Mouse (Mus musculus) thymus, postnatal 36 days (tissue): ENCODE measurements around the gene Abca2.

ENCODE experiments used
- DNase-seq, 2 experiments: peaks; one replicate each; pipeline ENCODE4 v3.0.0; 2022; ENCODE audit warnings: mixed read lengths in 2 of 2

Gene Abca2

DNA sequence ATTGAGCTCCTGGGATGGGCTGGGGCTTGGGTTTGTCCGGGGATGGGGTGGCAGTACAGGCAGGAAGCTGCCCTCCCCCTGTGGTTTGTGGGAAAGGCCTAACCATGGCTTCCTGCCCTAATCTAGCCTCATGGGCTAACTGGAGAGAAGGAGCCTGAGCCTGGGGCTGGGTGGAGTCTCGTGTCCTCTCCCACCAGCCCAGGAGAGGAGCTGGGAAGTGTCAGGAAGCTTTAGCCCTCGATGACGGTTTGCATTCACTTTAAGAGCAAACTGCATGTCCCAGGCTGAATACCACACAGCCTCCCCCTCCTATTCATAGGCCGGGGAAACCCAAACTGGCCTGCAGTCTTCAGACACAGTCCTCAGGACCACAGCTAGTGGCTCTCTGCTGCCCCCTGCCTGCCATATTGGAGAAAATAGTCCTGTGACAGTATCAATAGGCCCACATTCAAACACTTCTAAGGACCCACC is 1.7 kb upstream of the Abca2 start:
- peak; percentile 59 to 63 for DNase-seq

GRCm38 (mm10) chr2:25427256-25427655 is 1.2 kb upstream of the Abca2 start:
- peak in 1 of 2 experiments; percentile 6 for DNase-seq

DNA sequence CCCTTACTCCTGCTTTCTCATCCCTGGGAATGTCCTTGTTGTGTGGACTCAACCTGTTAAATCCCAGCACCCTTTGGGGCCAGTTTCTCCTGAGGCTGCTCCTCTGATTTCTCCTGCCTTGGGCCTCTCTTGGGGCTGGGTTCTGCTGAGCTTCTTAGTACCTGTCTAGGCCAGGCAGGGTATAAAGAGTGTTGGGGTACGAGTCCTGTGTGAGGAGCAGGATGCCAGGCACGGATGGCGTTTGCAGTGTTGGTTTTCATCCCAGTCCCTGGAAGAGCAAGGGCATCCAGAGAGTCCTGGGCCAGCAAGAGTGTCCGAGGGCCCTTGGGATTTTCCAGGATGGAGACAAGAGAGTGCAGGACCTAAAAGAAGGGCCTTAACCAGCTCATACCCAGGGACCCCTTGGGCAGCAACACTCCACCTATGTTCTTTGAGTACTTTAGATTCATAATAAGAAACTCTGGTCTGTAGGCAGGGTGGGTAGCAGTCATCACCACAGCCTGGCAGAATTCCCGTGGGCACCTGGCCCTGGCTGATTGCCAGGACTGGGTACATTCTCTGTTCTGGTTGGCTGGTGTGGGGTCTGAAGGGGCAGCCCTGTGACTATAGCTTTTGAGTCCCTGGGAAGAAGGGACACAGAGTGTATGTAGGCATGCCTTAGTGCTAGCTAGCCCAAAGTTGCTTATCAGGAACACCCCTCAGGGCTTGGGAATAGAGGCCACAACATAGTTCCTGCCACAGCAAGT is 1.1 kb downstream of the Abca2 start:
- DNase-seq = peak in 1 of 2 experiments; percentile 11

GRCm38 (mm10) chr2:25430395-25431233 is 2.1 kb downstream of the Abca2 start:
- DNase-seq = peak; percentile 1 to 5

GRCm38 (mm10) chr2:25431308-25431855 is 2.9 kb downstream of the Abca2 start:
- DNase-seq = peak in 1 of 2 experiments; percentile 1

DNA sequence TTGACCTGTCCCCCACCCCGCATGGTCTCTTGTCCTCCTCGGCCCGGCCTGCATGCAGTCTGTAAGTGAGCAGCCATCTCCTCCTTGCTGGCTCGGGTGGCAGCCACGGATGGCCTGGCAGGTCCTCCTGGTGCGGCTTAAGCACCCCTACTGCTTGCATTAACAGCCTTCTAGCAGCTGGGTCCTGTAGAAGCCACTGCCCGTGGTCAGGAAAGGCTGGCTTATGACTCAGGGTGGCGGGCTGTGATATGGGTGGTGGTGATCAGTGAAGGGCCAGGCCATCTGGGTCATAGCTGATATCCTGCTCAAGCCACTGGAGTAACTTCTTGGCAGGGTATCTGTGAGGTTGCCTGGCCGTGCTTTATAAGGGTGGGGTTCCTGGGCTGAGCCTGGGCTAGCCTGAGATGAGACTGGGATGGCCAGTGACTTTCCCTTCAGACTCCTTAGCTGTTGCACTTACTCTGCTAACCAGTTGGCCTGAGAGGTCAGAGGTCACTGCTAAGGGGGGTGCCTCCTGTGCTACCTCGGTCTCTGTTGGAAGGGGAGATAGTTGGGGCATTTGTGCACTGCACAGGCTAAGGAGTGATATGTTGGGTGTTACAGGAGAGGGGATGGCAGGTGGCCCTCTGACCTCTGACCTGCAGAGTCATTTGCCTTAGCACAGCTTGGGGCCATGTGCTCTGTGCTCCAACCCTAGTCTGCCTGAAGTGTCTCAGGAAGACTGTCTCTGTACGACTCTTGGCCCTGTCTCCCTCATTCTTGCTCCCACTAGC is 4.0 kb downstream of the Abca2 start:
- peak in 1 of 2 experiments; percentile 1 for DNase-seq

DNA sequence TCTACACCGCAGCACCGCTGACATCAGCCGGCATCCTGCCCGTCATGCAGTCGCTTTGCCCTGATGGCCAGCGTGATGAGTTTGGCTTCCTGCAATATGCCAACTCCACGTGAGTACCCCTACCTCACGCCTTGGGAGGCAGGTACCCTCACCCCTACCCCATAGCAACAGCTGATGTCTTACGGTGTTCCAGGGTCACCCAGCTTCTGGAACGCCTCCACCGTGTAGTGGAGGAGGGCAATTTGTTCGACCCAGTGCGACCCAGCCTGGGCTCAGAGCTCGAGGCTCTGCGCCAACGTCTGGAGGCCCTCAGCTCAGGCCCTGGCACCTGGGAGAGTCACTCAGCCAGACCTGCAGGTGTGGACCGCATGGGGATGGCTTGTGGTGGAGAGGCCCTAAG is 4.6 kb downstream of the Abca2 start:
- DNase-seq = peak in 1 of 2 experiments; percentile 0

DNA sequence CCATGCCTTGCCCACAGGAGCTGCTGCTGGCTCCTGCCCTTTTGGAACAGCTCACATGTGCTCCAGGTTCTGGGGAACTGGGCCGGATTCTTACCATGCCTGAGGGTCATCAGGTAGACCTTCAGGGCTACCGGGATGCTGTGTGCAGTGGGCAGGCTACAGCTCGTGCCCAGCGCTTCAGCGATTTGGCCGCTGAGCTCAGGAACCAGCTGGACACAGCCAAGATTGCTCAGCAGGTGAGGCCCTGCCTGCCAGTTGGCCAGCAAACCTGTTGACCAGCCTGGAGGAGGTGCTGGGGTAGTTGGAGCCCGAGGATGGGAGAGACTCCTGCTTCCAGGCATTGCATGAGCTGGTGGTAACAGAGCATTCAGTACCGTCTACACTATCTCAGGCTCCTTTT is 5.8 kb downstream of the Abca2 start:
- peak in 1 of 2 experiments; percentile 1 for DNase-seq

- no peak for DNase-seq
Observed at GRCm38 (mm10) chr2:25436286-25436820, 7.8 kb downstream of the Abca2 start.

DNA sequence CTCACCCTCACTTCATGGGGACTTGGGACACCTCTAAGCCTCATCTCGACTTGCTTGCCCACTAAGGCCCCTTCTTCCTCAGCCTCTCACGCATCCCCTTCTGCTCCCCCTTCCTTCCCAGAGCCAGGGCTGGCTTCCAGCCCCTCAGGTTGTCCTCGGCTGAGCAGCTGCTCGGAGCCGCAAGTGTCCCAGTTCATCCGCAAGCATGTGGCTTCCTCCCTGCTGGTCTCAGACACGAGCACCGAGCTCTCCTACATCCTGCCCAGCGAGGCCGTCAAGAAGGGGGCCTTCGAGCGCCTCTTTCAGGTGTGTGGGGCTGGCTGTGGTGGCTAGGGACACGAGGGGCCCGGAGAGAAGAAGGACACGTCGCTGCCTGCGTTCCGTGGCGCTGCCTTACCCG is 12.6 kb downstream of the Abca2 start:
- DNase-seq = no peak

DNA sequence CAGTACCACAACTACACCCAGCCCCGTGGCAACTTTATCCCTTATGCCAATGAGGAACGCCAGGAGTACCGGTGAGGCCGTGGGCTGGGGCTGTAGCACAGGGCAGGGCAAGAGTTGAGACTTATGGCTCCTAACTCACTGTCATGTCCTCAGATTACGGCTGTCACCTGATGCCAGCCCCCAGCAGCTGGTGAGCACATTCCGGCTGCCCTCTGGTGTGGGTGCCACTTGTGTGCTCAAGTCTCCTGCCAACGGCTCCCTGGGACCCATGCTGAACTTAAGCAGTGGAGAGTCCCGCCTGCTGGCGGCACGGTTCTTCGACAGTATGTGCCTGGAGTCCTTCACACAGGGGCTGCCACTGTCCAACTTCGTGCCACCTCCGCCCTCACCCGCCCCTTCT is 14.2 kb downstream of the Abca2 start:
- no peak for DNase-seq

GRCm38 (mm10) chr2:25450853-25451647 is 22.5 kb downstream of the Abca2 start:
- no peak for DNase-seq

GRCm38 (mm10) chr2:25452951-25453350 is 24.4 kb downstream of the Abca2 start:
- DNase-seq = no peak

DNA sequence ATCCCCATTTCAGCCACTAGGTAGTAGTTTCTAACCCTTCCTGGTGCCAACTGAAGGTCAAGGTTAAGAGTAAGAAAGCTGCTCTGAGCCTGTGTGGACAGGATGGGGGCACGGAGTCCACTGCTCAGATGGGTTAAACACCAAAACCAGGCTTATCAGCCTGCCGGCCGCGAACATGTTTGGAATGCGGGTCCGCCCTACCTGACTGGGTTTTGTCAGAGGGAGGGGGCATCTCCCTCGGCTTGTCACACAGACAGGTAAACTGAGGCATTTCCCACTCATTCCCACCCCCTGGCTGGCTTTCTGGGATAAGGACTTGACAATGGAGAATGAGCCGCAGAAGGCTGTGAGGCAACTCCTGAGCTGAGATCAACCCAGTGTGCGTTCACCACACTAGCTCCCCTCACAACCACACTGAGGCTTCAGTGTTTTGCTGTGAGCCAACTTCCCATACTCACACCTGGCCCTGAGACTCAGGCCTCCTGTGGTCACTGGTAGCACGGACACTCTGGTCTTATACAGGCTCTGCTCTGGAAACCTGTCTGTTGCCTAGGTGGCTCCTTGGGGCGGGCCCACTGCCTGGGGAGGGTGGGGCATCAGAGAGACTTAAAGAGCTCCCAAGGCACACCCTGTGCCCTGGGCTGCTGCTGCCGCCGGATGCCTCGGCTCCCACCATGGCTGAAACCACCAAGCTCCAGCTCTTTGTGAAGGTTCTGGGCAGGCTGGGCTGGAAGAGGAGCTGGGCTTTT is 27.9 kb downstream of the Abca2 start, which contains the start of gene Clic3:
Gene Clic3, plus strand, starts transcription at position 634 of the 749 bp plus-strand sequence.
- DNase-seq = no peak

DNA sequence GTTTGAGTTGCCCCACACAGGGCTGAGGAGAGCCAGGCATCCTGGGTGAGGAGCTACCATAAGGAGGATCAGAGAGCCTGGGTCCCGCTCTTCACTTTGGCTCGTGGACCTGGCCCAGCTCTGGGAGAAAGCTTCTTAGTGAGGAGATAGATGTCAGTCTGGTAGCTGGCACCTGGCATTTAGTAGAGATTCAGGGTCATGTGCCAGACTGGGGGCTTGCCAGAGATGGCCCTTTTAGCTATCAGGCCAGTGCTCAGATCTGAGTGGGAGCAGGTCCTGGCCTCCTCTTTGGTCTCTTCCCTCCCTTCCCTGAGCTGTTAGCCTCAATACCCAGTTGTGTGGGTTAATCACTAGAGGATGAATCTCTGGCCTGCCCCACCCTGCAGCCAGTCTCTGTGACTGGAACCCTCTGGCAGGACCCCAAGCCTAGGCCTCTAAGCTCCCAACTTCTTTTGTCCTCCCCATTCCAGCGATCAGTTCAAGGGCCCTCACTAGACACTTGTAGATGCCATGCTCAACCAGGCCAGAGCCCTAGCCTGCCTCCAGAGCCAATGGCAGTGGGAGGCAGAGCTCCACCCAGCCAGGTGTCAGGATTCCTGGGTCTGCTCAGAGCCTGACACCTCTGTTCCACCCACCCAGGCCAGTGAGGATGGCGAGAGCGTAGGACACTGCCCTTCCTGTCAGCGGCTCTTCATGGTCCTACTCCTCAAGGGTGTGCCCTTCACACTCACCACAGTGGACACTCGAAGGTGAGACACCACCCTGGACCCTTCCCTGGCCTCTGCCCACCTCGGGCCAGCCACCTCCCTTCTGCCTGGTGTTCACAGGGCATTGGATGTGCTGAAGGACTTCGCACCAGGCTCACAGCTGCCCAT is 28.8 kb downstream of the Abca2 start:
- DNase-seq = no peak

- no peak for DNase-seq
Observed at GRCm38 (mm10) chr2:25458911-25459310, 30.4 kb downstream of the Abca2 start.

DNA sequence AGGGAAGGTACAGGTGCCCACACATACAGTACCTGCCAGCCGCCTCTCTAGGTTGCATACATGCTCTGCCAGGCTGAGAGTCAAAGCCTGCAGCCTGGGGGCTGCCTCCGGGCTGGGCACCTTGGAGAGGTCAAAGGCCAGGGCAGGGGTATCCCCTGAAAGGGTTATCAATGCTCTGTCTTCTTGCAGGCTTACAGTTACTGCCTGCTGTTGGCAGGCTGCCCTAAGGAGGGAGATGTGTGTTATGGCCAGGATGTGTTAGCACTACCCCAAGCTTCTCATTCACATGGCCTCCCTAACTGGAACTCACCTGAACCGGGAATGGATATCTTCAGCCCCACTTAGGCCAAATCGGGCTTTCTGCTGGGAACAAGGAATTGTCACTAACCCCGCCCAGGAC is 31.6 kb downstream of the Abca2 start:
- DNase-seq = no peak

DNA sequence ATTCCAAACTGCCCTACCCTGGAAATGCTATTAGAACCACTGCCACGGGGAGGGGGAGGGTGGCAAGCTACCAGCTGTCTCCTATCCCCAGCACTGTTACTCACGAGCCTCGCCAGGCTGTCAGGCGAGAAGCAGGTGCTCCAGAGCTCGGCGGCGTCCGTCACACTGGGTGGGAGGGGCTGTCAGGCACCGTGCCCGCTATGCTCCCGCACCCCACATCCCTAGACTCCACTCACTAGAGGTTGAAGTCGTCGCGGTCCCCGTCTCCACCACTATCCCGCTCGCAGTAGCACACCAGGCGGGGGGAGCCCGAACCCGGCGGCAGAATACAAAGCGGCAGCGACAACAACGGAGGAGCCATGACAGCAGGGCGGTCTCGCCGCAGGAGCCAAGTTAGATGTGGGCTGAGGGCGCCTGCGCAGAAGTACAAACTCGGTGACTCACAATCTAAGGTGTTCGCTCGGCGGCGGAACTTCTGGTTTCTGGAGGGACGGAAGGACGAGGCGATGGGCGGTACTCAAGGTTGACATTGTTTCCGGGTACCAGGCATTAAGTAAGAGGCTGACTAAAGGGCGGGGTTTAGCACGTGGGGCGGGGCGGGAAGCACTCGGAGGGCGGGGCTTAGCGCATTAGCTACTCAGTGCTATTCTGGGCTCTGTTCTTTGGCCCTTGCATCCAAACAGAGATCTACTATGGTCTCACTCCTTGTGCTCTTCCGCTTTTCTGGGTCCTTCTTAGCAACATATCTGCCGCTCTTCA is 32.2 kb downstream of the Abca2 start, which contains the start of gene Paxx:
Gene Paxx, minus strand, starts transcription at position 544 of the 759 bp plus-strand sequence.
- DNase-seq = peak; percentile 93 to 96

DNA sequence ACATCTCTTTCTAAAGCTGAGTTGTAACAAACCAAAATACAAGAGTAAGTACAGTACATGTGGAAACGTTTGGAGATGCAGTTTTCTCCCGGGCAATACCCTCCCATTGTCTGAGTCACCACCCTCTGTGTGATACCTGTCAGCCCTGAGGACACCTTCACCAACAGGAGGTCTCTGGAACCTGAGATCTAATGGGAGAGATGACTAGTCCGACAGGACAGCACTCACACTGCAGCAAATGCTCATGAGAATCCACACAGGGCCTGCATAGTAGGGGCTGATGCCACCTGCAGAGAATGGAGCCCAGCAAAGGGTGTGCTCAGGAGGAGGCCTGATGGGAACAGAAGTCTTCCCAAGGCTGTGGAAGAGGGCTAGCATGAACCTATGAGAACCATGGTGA is 32.9 kb downstream of the Abca2 start:
- no peak for DNase-seq
